Mouse (Mus musculus) hindbrain, embryonic 15.5 days (tissue): ENCODE measurements around the gene Cnksr3. TPM values are rescaled to one million over a fixed set of nuclear protein-coding genes. Genes with fewer than 3 reads are reported as not detected.
A peak's percentile ranks its signal among the peaks of the same experiment; 100 is the strongest.

ENCODE experiments used
- ATAC-seq: fragments of 200-750 bp; cut with Nextera tagmentation; 2 replicates; pipeline ENCODE4 v1.8.0; 2017; ENCODE audit warnings: low read depth, moderate number of reproducible peaks, moderate TSS enrichment; ENCODE audit not compliant: low FRiP score
- H3K27ac ChIP-seq: fragments of 300-500 bp; sonication (generic); replicated peaks from 2 replicates; pipeline ENCODE4 v1.5.1; 2015; ENCODE audit warnings: mild to moderate bottlenecking, inconsistent platforms
- H3K27me3 ChIP-seq: fragments of 300-500 bp; sonication (generic); 2 replicates; pipeline ENCODE4 v1.6.1; 2015; ENCODE audit warnings: control low read depth, inconsistent platforms
- H3K36me3 ChIP-seq: fragments of 300-500 bp; sonication (generic); 2 replicates; pipeline ENCODE4 v1.6.1; 2015; ENCODE audit warnings: control low read depth, inconsistent platforms
- H3K4me1 ChIP-seq: fragments of 300-500 bp; sonication (generic); replicated peaks from 2 replicates; pipeline ENCODE4 v1.6.1; 2015; ENCODE audit warnings: control low read depth, inconsistent platforms
- H3K4me2 ChIP-seq: fragments of 300-500 bp; sonication (generic); 2 replicates; pipeline ENCODE4 v1.6.1; 2015; ENCODE audit warnings: moderate library complexity, mild to moderate bottlenecking, inconsistent platforms
- H3K4me3 ChIP-seq: fragments of 300-500 bp; sonication (generic); 2 replicates; pipeline ENCODE4 v1.5.1; 2015; ENCODE audit warnings: mild to moderate bottlenecking, inconsistent platforms
- H3K9ac ChIP-seq: fragments of 300-500 bp; sonication (generic); 2 replicates; pipeline ENCODE4 v1.6.1; 2015; ENCODE audit warnings: inconsistent platforms
- H3K9me3 ChIP-seq: fragments of 300-500 bp; sonication (generic); 2 replicates; pipeline ENCODE4 v1.6.1; 2016; ENCODE audit warnings: control low read depth, inconsistent platforms
- WGBS: fragments of 180-500 bp; shearing (Covaris S2); methylation state at CpG from one replicate; pipeline ENCODE4 v1.1.7; 2015; 5-methylcytosine and 5-hydroxymethylcytosine counted together
- polyA plus RNA-seq: library from polyadenylated mRNA; unstranded; fragments of >200 nt; fragmentation: Nextera tagmentation; extraction: Ambion mirVana; gene quantifications from 2 replicates; pipeline ENCODE4 v1.2.1, GENCODE M21; 2015

The Cnksr3 gene
- 2.8 and 3.6 TPM in 2 replicates for polyA plus RNA-seq

- peak within 1 kb of the TSS; percentile 94 for H3K4me2 ChIP-seq
- no peaks in the 10 kb centered on the region for H3K36me3 ChIP-seq
- ATAC-seq, result peak; percentile 85
- peaks cover 20% of the 10 kb centered on the region for H3K4me1 ChIP-seq
- under 1% methylated on average over 72 of the region's 74 CpGs for WGBS
- H3K27me3 ChIP-seq, result no peaks in the 10 kb centered on the region
- no peaks in the 10 kb centered on the region for H3K9me3 ChIP-seq
- peak within 1 kb of the TSS; percentile 71 for H3K27ac ChIP-seq
- H3K4me3 ChIP-seq, result peak within 1 kb of the TSS; percentile 63
- H3K9ac ChIP-seq, result peak within 1 kb of the TSS; percentile 46
Measured at GRCm38 (mm10) chr10:7211696-7212482, at the start of gene Cnksr3. Gene Cnksr3, minus strand, starts transcription at chr10:7212237.

GRCm38 (mm10) chr10:7260166-7261108 is 48.4 kb upstream of the Cnksr3 start:
- H3K27me3 ChIP-seq, result no peaks in the 10 kb centered on the region
- H3K4me3 ChIP-seq, result no peak overlapping the region
- ATAC-seq, result no peak
- H3K9ac ChIP-seq, result no peak overlapping the region
- no peaks in the 10 kb centered on the region for H3K36me3 ChIP-seq
- no peaks in the 10 kb centered on the region for H3K4me1 ChIP-seq
- H3K4me2 ChIP-seq, result no peak overlapping the region
- H3K9me3 ChIP-seq, result no peaks in the 10 kb centered on the region
- H3K27ac ChIP-seq, result no peak overlapping the region
- WGBS, result 61% methylated on average over 10 of the region's 10 CpGs

GRCm38 (mm10) chr10:7258607-7259006 is 46.6 kb upstream of the Cnksr3 start:
- no peak overlapping the region for H3K4me3 ChIP-seq
- H3K4me1 ChIP-seq, result no peaks in the 10 kb centered on the region
- no peaks in the 10 kb centered on the region for H3K9me3 ChIP-seq
- H3K27ac ChIP-seq, result no peak overlapping the region
- no peak overlapping the region for H3K9ac ChIP-seq
- H3K36me3 ChIP-seq, result no peaks in the 10 kb centered on the region
- no peak for ATAC-seq
- 86% methylated on average over 5 of the region's 5 CpGs for WGBS
- H3K27me3 ChIP-seq, result no peaks in the 10 kb centered on the region
- H3K4me2 ChIP-seq, result no peak overlapping the region

DNA sequence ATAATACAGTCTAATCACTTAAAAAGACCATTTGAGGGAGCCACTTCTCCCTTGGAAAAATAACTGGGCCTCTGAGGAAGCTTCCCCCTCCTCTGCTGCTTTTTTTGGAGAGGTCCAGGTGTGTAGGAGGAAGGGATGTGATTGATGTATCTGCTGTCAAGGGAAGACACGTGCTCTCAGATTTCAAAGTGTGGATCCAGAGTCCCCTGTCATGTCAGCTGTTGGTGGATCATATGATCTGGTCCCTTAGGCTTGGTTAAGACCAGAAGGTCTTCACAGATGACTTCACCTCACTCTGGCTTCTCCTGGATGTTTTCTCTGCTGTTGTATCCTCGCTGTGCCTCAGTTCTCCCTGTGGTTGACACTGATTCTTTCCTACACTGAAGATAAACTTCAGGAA is 38.4 kb upstream of the Cnksr3 start:
- Histone ChIP-seq H3K9ac (no peak overlapping the region), H3K36me3 (no peaks in the 10 kb centered on the region), H3K9me3 (no peaks in the 10 kb centered on the region), H3K4me2 (no peak overlapping the region), H3K4me3 (no peak overlapping the region), H3K27me3 (no peaks in the 10 kb centered on the region), H3K4me1 (no peaks in the 10 kb centered on the region), H3K27ac (no peak overlapping the region)
- WGBS, result 87% methylated on average over 2 of the region's 2 CpGs
- ATAC-seq, result no peak

DNA sequence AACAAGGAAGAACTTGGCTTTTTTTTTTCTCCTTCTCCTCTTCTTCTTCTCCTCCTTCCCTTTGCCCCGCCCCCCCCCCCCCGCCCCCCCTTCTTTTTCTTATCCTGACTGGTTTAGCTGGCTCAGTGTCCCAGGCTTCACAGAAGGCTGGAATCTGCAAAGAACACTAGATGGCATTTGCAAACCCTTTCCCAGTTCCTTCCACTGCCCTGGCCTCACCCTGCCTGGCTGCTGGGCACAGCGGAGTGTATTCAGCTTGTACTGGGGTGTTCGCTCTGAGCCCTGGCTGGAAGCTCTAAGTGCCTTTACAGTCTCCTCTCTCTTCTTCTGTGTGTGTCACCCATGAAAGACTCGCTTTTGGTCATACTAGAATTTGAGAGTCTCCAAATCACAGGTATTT is 22.6 kb upstream of the Cnksr3 start:
- H3K9ac ChIP-seq, result no peak overlapping the region
- no peaks in the 10 kb centered on the region for H3K4me1 ChIP-seq
- H3K4me3 ChIP-seq, result no peak overlapping the region
- no peaks in the 10 kb centered on the region for H3K9me3 ChIP-seq
- H3K27ac ChIP-seq, result no peak overlapping the region
- H3K27me3 ChIP-seq, result no peaks in the 10 kb centered on the region
- H3K36me3 ChIP-seq, result no peaks in the 10 kb centered on the region
- no peak overlapping the region for H3K4me2 ChIP-seq
- WGBS, result 33% methylated on average over 3 of the region's 5 CpGs
- ATAC-seq, result no peak

DNA sequence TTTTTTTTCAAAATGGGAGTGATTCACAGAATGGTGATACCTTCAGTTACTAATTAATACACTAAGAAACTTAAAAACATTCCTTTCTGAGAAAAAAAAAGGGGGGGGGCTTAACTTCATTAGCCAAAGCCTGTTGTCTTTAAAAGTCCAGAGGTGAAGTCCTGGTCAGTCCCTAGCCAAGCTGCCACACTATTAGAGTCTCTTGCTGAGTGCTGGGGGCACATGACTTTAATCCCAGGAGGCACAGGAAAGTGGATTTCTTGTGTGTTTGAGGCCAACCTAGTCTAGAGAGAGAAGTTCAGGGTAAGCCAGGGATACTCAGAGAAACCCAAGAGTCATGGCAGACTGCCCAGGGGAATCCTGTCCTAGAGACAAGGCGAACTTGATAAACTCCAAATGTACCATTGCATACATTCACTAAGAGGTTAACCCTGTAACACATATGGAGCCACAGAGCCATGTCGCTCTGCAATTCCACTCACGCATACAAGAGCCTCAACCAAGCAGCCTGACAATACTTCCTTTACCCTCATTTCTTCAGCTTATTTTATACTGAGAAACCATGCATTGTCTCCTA is 5.6 kb upstream of the Cnksr3 start:
- Histone ChIP-seq H3K4me2 (no peak overlapping the region), H3K9me3 (no peaks in the 10 kb centered on the region), H3K9ac (no peak overlapping the region), H3K4me1 (0 out of 2 replicates have a peak, but pooled peaks cover 4% of the 10 kb centered on the region), H3K27me3 (no peaks in the 10 kb centered on the region), H3K27ac (no peak overlapping the region), H3K4me3 (no peak overlapping the region), H3K36me3 (no peaks in the 10 kb centered on the region)
- ATAC-seq, result no peak
- WGBS, result 86% methylated on average over 3 of the region's 3 CpGs

GRCm38 (mm10) chr10:7214718-7215117 is 2.7 kb upstream of the Cnksr3 start:
- H3K9me3 ChIP-seq, result no peaks in the 10 kb centered on the region
- ATAC-seq, result no peak
- no peaks in the 10 kb centered on the region for H3K27me3 ChIP-seq
- H3K9ac ChIP-seq, result no peak overlapping the region
- no peak overlapping the region for H3K4me3 ChIP-seq
- H3K4me1 ChIP-seq, result peaks cover 20% of the 10 kb centered on the region
- no peak overlapping the region for H3K4me2 ChIP-seq
- no peak overlapping the region for H3K27ac ChIP-seq
- H3K36me3 ChIP-seq, result no peaks in the 10 kb centered on the region
- WGBS, result 83% methylated on average over 4 of the region's 4 CpGs

DNA sequence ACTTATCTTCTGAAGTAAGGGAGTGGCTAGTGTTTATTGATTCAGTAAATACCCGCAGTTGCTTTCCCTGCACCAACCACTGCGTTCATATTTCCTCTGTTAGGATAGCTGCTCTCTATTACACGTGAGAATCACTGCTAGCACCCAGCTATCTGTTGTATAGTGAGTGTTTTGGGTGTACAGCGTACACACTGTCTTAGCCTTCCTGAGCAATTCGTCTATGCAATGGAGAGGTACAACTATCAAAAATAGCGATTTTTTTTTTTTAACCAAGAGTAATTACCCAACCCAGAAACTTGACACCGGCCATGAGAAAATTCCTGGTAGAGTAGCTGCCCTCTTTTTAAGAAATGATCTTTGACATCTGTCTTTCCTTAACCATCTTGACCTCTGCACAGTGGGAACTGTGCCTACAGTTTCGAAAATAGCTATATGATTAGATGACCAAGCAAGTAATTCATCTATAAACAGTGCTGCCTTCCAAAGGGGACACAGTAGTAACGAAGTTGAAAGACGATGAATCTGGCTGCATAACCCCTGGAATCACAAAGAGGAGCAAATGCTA is 1.1 kb upstream of the Cnksr3 start:
- Histone ChIP-seq H3K27ac (no peak overlapping the region), H3K4me2 (peak overlapping the region; percentile 94), H3K9ac (no peak overlapping the region), H3K4me1 (peaks cover 20% of the 10 kb centered on the region), H3K4me3 (peak overlapping the region; percentile 63), H3K27me3 (no peaks in the 10 kb centered on the region), H3K36me3 (no peaks in the 10 kb centered on the region), H3K9me3 (no peaks in the 10 kb centered on the region)
- WGBS, result 66% methylated on average over 10 of the region's 10 CpGs
- ATAC-seq, result no peak

DNA sequence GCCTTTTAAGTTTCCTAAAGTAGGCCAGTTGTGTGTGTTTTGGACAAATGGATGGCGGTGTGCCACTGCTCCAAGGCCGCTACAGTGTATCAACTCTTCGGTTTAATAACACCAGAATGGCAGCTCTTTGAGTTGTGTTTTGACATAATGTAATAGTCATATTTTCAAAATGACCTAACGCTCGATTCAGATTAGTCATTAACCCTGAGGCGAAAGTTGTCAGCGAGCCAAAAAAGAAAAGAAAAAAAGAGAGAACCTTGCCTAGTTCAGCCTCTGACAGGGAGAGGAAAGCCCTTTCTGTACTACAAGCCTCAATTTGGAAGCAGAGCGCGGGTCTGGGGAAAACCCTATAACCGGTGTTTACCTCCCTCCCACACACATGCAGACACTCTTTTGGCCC is 500 bp upstream of the Cnksr3 start:
- Histone ChIP-seq H3K27me3 (no peaks in the 10 kb centered on the region), H3K36me3 (no peaks in the 10 kb centered on the region), H3K27ac (peak overlapping the region; percentile 71), H3K4me3 (peak overlapping the region; percentile 63), H3K9me3 (no peaks in the 10 kb centered on the region), H3K9ac (peak overlapping the region; percentile 46), H3K4me1 (peaks cover 20% of the 10 kb centered on the region), H3K4me2 (peak overlapping the region; percentile 94)
- ATAC-seq, result peak; percentile 39; the same call in 1 of the 2 replicates
- 14% methylated on average over 10 of the region's 10 CpGs for WGBS

- H3K27me3 ChIP-seq, result no peaks in the 10 kb centered on the region
- H3K4me3 ChIP-seq, result peak overlapping the region; percentile 63
- H3K9ac ChIP-seq, result peak overlapping the region; percentile 46
- no peaks in the 10 kb centered on the region for H3K9me3 ChIP-seq
- ATAC-seq, result peak; percentile 83
- H3K36me3 ChIP-seq, result no peaks in the 10 kb centered on the region
- WGBS, result under 1% methylated on average over 41 of the region's 41 CpGs
- peak overlapping the region; percentile 94 for H3K4me2 ChIP-seq
- peak overlapping the region; percentile 71 for H3K27ac ChIP-seq
- H3K4me1 ChIP-seq, result peaks cover 20% of the 10 kb centered on the region
Measured at GRCm38 (mm10) chr10:7210991-7211695, 894 bp downstream of the Cnksr3 start.
